Mouse (Mus musculus) olfactory bulb, adult 2 months (tissue): ENCODE data around the gene Nsun5.

Experiments used
- CTCF ChIP-seq: fragments of 200-500 bp; IDR thresholded peaks from 2 replicates; pipeline ENCODE4 v1.5.1; 2012; ENCODE audit warnings: low read depth, mild to moderate bottlenecking, low read length, moderate library complexity; ENCODE audit not compliant: insufficient read depth
- POLR2A ChIP-seq: fragments of 200-500 bp; IDR thresholded peaks from 2 replicates; pipeline ENCODE4 v1.6.1; 2012; ENCODE audit warnings: mild to moderate bottlenecking, low read depth, low read length, moderate library complexity; ENCODE audit not compliant: insufficient read depth

GRCm38 (mm10) chr5:135362572-135362971 lies 7.2 kb upstream of the Nsun5 start:
- no peak for TF ChIP-seq CTCF
- TF ChIP-seq POLR2A = no peak
